Mouse (Mus musculus): ENCODE measurements around the gene Tbx6.

- TF ChIP-seq CTCF (conservative IDR thresholded peaks at IDR 0.05; ENCODE audit: low read length) (no peak), POU5F1 (IDR thresholded peaks at IDR 0.05; ENCODE audit: borderline replicate concordance, low read length) (no peak), NANOG (IDR thresholded peaks at IDR 0.05; ENCODE audit: borderline replicate concordance, low read length) (no peak)
Measured at GRCm38 (mm10) chr7:126809723-126810369, 28.6 kb downstream of the Tbx6 start.

Data from E14TG2a.4 (cell line).